Mouse (Mus musculus): ENCODE measurements around the gene Traip.

The Traip gene

GRCm38 (mm10) chr9:107949922-107950235, at the start of gene Traip:
Traip (plus strand) TSS chr9:107950136.
- in situ Hi-C loops (cut with MboI; ENCODE audit: low sequenced_read_pairs) = no loop called here

GRCm38 (mm10) chr9:107900840-107901626, 48.9 kb upstream of the Traip start:
- in situ Hi-C loops (cut with MboI; ENCODE audit: low sequenced_read_pairs) = no loop called here

GRCm38 (mm10) chr9:107901627-107901914, 48.4 kb upstream of the Traip start:
- in situ Hi-C loops (cut with MboI; ENCODE audit: low sequenced_read_pairs) = no loop called here

GRCm38 (mm10) chr9:107904726-107905125, 45.2 kb upstream of the Traip start:
- in situ Hi-C loops (cut with MboI; ENCODE audit: low sequenced_read_pairs) = no loop called here

- in situ Hi-C loops (cut with MboI; ENCODE audit: low sequenced_read_pairs) = no loop called here
Measured at GRCm38 (mm10) chr9:107906252-107906966, 43.5 kb upstream of the Traip start, which contains the start of gene Mst1r. Mst1r (plus strand) TSS chr9:107906873.

GRCm38 (mm10) chr9:107906967-107907800, 42.8 kb upstream of the Traip start:
- in situ Hi-C loops (cut with MboI; ENCODE audit: low sequenced_read_pairs) = no loop called here

- in situ Hi-C loops (cut with MboI; ENCODE audit: low sequenced_read_pairs) = no loop called here
Measured at GRCm38 (mm10) chr9:107907801-107908120, 42.2 kb upstream of the Traip start.

GRCm38 (mm10) chr9:107908410-107909158, 41.4 kb upstream of the Traip start:
- in situ Hi-C loops (cut with MboI; ENCODE audit: low sequenced_read_pairs) = no loop called here

GRCm38 (mm10) chr9:107910025-107910769, 39.7 kb upstream of the Traip start:
- in situ Hi-C loops (cut with MboI; ENCODE audit: low sequenced_read_pairs) = no loop called here

GRCm38 (mm10) chr9:107914764-107915420, 35.0 kb upstream of the Traip start:
- in situ Hi-C loops (cut with MboI; ENCODE audit: low sequenced_read_pairs) = no loop called here

GRCm38 (mm10) chr9:107917895-107918608, 31.9 kb upstream of the Traip start:
- in situ Hi-C loops (cut with MboI; ENCODE audit: low sequenced_read_pairs) = no loop called here

- in situ Hi-C loops (cut with MboI; ENCODE audit: low sequenced_read_pairs) = no loop called here
Measured at GRCm38 (mm10) chr9:107918884-107919283, 31.1 kb upstream of the Traip start.

- in situ Hi-C loops (cut with MboI; ENCODE audit: low sequenced_read_pairs) = no loop called here
Measured at GRCm38 (mm10) chr9:107919441-107919840, 30.5 kb upstream of the Traip start.

- in situ Hi-C loops (cut with MboI; ENCODE audit: low sequenced_read_pairs) = no loop called here
Measured at GRCm38 (mm10) chr9:107923021-107923420, 26.9 kb upstream of the Traip start.

GRCm38 (mm10) chr9:107923956-107924355, 26.0 kb upstream of the Traip start:
- in situ Hi-C loops (cut with MboI; ENCODE audit: low sequenced_read_pairs) = no loop called here

GRCm38 (mm10) chr9:107925251-107925650, 24.7 kb upstream of the Traip start:
- in situ Hi-C loops (cut with MboI; ENCODE audit: low sequenced_read_pairs) = no loop called here

GRCm38 (mm10) chr9:107926920-107927420, 23.0 kb upstream of the Traip start:
- in situ Hi-C loops (cut with MboI; ENCODE audit: low sequenced_read_pairs) = no loop called here

GRCm38 (mm10) chr9:107927749-107928148, 22.2 kb upstream of the Traip start:
- in situ Hi-C loops (cut with MboI; ENCODE audit: low sequenced_read_pairs) = no loop called here

- in situ Hi-C loops (cut with MboI; ENCODE audit: low sequenced_read_pairs) = no loop called here
Measured at GRCm38 (mm10) chr9:107928169-107928568, 21.8 kb upstream of the Traip start, which contains the start of gene Actl11. Actl11 (plus strand) TSS chr9:107928469.
